Mouse (Mus musculus): ENCODE measurements around the gene Top2b. TPM values are rescaled to one million over a fixed set of nuclear protein-coding genes. Genes with fewer than 3 reads are reported as not detected.

The Top2b gene
- total RNA-seq, 4 experiments from 2014 or later = 82.4 to 120 (median 95.1) TPM

GRCm38 (mm10) chr14:16427569-16427968 is 62.6 kb downstream of the Top2b start:
- no peak for DNase-seq

DNA sequence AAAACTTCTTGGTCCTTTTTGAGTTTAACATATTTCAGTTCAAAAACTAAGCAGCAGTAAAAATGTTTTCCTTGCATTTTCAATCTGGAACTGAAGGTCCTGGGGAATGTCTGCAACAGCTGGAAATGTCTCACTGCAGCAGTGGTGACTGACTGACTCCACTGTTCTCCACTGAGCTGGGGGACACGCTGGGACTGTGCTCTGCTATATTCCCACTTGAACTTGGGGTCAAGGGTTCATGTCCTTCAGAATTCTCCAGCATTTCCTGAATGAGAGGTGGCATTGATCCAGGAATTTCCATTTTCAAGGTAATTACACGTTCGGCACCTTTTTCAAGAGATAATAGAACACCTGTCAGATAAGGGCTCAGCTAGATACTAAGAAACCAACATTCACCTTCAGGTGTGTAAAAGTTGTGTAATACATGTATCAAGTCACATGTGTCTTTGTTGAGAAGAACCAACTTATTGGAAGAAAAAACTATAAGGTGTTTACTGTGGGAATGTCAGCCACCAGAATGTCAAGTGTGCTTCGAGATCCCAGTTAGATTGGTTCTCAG is 67.0 kb downstream of the Top2b start:
- no peak for DNase-seq

GRCm38 (mm10) chr14:16432550-16432949 is 67.6 kb downstream of the Top2b start:
- no peak for DNase-seq

GRCm38 (mm10) chr14:16433206-16433605 is 68.2 kb downstream of the Top2b start:
- no peak for DNase-seq

DNA sequence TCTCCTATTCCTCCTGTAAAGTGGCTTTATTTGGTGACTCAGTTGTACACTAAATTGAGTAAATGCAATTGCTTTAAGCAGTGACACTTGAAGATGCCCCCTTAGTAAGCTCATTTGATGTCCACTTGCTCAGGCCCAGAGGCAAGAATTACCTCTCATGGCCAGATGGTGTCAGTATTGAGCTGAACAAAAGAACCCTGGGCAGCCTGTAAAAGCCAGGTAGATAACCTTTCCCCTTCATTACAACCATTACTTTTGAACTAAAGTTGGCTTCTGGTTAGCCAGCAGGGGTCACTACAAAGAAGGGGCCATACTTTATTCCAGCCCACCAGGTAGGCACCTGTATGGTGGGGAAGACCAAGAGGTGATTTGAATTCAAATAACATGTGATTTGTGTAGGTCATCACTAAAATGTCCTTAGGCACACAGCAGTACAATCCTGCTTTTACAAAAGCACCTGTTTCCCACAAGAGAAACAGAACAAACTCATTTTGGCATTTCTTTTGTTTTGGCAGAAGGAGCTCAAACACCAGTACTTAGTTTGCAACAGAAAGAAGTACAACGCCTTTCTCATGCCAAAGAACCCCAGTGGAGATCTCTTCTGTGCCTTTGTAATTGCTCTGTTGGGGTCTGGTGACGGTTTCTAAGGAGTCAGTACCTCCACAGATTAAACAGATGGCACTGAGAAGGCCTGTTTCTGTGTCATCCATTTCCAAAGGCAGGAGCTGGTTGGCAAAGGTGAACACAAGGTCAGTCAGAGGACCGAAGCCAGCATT is 69.6 kb downstream of the Top2b start:
- peak; percentile 32 for DNase-seq

DNA sequence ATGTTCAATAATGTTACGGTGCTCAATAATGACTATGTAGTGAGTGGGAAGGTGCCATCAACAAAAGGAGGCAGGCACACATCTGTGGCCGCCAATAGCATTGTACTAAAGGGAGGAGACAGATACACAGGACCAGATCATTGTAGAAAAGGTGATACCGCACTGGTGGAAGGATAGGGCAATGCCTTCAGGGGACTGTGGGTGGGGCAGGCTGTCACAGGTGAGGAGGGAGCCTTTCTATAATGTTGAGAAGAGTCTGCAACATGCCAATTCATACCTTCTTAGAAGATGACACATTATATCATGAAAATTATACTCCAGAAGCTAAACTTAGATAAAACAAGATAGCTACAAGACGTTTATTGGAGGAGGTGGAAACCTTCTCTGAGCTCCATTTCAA is 72.4 kb downstream of the Top2b start:
- no peak for DNase-seq

DNA sequence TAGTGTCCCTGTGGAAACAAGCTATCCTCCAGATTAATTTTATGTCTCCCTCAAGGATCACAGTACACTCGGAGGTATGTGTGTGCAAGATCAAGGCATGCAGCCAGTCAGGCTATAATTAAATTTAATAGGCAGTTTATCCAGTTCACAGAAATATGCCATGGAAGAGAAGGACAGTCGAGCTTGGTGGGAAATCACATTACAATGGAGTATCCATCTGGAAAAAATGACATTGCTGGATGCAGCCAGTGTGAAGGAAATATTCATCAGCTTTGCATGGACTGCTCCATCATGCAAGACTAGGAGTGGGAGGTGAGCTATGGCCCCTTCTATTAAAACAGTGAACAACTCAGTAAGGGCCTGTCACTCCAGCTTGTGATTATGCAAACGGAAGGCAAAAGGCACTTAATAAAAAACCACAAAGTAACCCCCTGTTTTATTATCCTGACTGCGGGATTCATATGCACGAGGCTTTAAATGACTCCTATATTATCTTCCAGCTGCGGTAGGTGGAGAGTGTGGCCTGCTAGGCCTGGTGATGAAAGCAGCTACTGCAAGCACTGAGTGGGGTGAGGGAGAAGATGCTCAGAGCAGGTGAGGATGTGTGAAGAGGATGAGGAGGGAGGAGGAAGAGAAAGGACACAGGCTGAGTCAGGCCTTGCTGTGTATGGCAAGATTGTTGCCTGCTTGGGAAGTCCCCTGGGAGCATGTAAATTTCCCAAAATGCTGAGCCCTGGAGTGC is 74.6 kb downstream of the Top2b start:
- no peak for DNase-seq

DNA sequence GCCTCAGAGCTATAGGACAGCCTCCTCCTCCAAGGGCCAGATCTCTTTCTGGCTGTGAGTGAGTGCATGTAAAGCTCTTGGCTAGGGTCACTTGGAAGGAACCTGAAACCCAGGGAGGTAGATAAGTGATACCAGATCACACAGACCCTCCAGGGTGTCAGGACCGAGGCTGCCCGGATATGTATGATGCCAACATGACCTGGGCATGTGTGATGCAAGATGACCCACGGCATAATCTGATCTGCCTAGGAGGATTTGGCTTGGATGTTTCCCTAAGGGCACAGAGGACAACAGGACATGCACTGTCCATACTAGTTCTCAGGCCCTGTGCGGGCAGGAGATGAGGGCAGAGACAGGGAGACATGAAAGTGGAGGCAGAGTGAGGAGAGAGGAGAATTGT is 79.9 kb downstream of the Top2b start:
- DNase-seq = no peak

GRCm38 (mm10) chr14:16447587-16447986 is 82.6 kb downstream of the Top2b start:
- DNase-seq = no peak

- no peak for DNase-seq
Observed at GRCm38 (mm10) chr14:16448269-16448987, 83.4 kb downstream of the Top2b start.

GRCm38 (mm10) chr14:16478606-16479323 is 113.8 kb downstream of the Top2b start:
- no peak for DNase-seq

GRCm38 (mm10) chr14:16479521-16479920 is 114.5 kb downstream of the Top2b start:
- no peak for DNase-seq

- DNase-seq = no peak
Observed at GRCm38 (mm10) chr14:16480621-16481020, 115.6 kb downstream of the Top2b start.

- DNase-seq = peak; percentile 23
Observed at GRCm38 (mm10) chr14:16483656-16484380, 118.8 kb downstream of the Top2b start.

Other genes starting within 250 kb of the Top2b start
- gene Ngly1, start 115.9 kb upstream of the Top2b start, total RNA-seq (2022) = 10 to 100 TPM; 45.5 to 57.0 (median 50.4) TPM
- gene Oxsm, start 115.4 kb upstream of the Top2b start, total RNA-seq (2022) = 10 to 100 TPM; 20.9 to 26.6 (median 23.5) TPM